Comparison of ENCODE assay signal across 8 mouse cellular contexts in genomic region chr17:10531024-10531423, GRCm38 (mm10).
DNase-seq lines count a peak whose midpoint lies in the region; ATAC-seq lines count a peak whose summit lies in the region.

No protein-coding gene starts in this region.

- no peaks in the 10 kb centered on the region for H3K27me3 ChIP-seq in limb, embryonic 10.5 days (ENCODE audit: low read depth, poor library complexity, severe bottlenecking)
- no peaks in the 10 kb centered on the region for H3K27me3 ChIP-seq in hindbrain, embryonic 12.5 days

- 35% methylated on average over 8 of the region's 8 CpGs for WGBS in limb, embryonic 10.5 days
- WGBS in hindbrain, embryonic 12.5 days, result 30% methylated on average over 8 of the region's 8 CpGs

- no peaks in the 10 kb centered on the region for H3K9me3 ChIP-seq in limb, embryonic 10.5 days (replicated peaks)
- no peaks in the 10 kb centered on the region for H3K9me3 ChIP-seq in hindbrain, embryonic 12.5 days (replicated peaks)

- H3K9ac ChIP-seq in hindbrain, embryonic 12.5 days, result no peak overlapping the region

- H3K36me3 ChIP-seq in limb, embryonic 10.5 days, result no peaks in the 10 kb centered on the region
- no peaks in the 10 kb centered on the region for H3K36me3 ChIP-seq in hindbrain, embryonic 12.5 days

- H3K4me2 ChIP-seq in hindbrain, embryonic 12.5 days (replicated peaks), result no peak overlapping the region

- no peak overlapping the region for H3K4me3 ChIP-seq in limb, embryonic 10.5 days
- no peak overlapping the region for H3K4me3 ChIP-seq in hindbrain, embryonic 12.5 days

- H3K27ac ChIP-seq in limb, embryonic 10.5 days, result no peak overlapping the region
- H3K27ac ChIP-seq in hindbrain, embryonic 12.5 days, result no peak overlapping the region

- H3K4me1 ChIP-seq in limb, embryonic 10.5 days, result no peaks in the 10 kb centered on the region
- H3K4me1 ChIP-seq in hindbrain, embryonic 12.5 days, result peaks cover 12% of the 10 kb centered on the region

- intact Hi-C loops in left cerebral cortex, postnatal 14 days (cut with DNase I), result no loop called here
- intact Hi-C loops in left cerebral cortex, postnatal 36 days (cut with DNase I), result no loop called here

- peak; percentile 42 to 69 for DNase-seq in cerebellum, postnatal 25 days
- DNase-seq in cerebellum, adult 11 months, result no peak
- DNase-seq in left cerebral cortex, postnatal 14 days (ENCODE audit: low spot score in 2 of 2), result peak; percentile 16 to 24
- no peak for DNase-seq in left cerebral cortex, postnatal 36 days (ENCODE audit: low spot score in 2 of 2)
- DNase-seq in c-Kit-positive CD71-negative TER-119-negative erythroid progenitor cells, embryonic 14.5 days (ENCODE audit: low read depth), result peak; percentile 7
- DNase-seq in limb, embryonic 10.5 days (ENCODE audit: low spot score), result peak; percentile 44

- ATAC-seq in megakaryocyte, adult 5-6 weeks (ENCODE audit: poor library complexity, severe bottlenecking), result no peak
- ATAC-seq in hindbrain, embryonic 12.5 days (ENCODE audit: low FRiP score), result no peak

Comparison
In these comparisons a context has a peak if more than half of its experiments do, and no peak if none do; other contexts are left out.
1. DNase-seq: peak in cerebellum, postnatal 25 days (2 of 2), left cerebral cortex, postnatal 14 days (2 of 2), c-Kit-positive CD71-negative TER-119-negative erythroid progenitor cells, embryonic 14.5 days (single experiment) and limb, embryonic 10.5 days (single experiment); none in cerebellum, adult 11 months (single experiment) and left cerebral cortex, postnatal 36 days (0 of 2).